Mouse (Mus musculus): ENCODE measurements around the gene Lama4.

The Lama4 gene

GRCm38 (mm10) chr10:39157321-39157720 is 192.0 kb downstream of the Lama4 start:
- ATAC-seq (ENCODE audit: low TSS enrichment) = no peak

- no peak for ATAC-seq (ENCODE audit: low TSS enrichment)
Measured at GRCm38 (mm10) chr10:39158306-39158705, 193.0 kb downstream of the Lama4 start.

Measured in frontal cortex, adult (tissue).